Mouse (Mus musculus): ENCODE results near the gene Phb2. TPM values are rescaled to one million over a fixed set of nuclear protein-coding genes. Genes with fewer than 3 reads are reported as not detected.

Phb2 gene
- polyA plus RNA-seq, 1 experiment from 2014 or later: 353 TPM

DNA sequence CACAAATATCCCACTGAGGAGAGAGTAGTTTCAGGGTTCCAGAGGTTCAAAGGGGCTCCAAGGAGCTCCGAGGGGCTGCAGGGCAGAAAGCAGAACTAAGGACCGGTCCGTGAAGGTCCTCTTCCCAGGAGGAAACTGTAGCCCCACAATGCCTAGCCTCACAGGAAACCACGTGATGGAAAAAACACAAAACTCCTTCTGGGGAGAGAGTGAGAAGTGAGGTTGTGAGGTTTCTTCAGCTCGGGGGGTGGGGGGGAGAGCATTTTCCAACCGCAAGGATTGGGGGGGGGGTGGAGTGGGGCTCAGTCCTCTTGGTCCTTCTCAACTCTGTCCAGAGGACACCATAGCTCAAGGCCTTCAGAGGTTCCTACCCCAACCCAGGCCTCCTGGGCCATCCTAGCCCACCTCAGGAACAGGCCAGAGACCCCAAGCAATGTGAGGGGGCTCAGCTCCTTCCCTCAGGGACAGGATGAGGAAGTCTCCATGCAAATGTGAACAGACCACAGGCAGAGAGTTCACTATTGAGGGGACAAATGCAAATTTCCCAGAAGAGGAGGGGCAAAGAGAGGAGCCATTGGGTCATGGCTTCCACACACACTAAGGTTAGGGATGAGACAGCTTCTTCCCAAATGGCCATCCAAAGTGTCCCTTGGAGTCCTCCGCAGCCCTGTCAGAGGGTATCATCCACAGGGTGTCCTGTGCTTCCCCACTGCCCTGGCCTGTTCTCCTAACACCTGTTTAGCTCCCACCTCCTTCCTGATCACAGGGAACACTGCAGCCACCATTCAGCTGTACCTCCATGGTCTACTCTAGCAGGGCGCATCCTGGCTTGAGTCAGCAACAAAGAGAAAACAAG, 17.9 kb downstream of the Phb2 start:
- WGBS: 87% methylated on average over 8 of the region's 8 CpGs

DNA sequence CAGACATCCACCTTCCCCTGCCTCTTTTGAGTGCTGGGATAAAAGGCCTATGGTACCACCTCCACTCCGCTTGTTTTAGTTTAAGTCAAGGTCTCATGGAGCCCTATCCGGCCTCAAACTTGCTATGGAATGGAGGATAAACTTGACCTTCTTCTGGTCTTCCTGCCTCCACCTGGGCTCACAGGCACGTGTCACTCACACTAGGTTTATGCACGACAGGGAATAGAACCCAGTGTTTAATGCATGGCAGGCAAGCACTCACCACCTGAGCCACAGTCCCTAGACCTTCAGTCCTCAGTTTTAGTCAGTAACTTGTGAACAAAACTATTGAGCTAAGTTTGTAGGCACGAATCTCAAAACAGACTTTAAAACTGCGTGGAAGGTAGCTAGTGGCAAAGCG, 18.9 kb downstream of the Phb2 start:
- no peak for ATAC-seq (ENCODE audit: low FRiP score)
- no peaks in the 10 kb centered on the region for H3K36me3 ChIP-seq (ENCODE audit: control insufficient read depth, insufficient read depth, low read length)
- no peaks in the 10 kb centered on the region for H3K9me3 ChIP-seq (ENCODE audit: control insufficient read depth, low read length)
- no peak overlapping the region for H3K4me2 ChIP-seq
- WGBS: 86% methylated on average over 7 of the region's 7 CpGs
- no peak overlapping the region for H3K27ac ChIP-seq (ENCODE audit: low read depth, low read length)
- no peaks in the 10 kb centered on the region for H3K27me3 ChIP-seq (ENCODE audit: control insufficient read depth, insufficient read depth, low read length)
- H3K4me1 ChIP-seq (ENCODE audit: control insufficient read depth, insufficient read depth, low read length): no peaks in the 10 kb centered on the region
- H3K4me3 ChIP-seq (ENCODE audit: low read depth, low read length): no peak overlapping the region
- no peak overlapping the region for H3K9ac ChIP-seq (ENCODE audit: low read length)
- DNase-seq (ENCODE audit: low spot score, missing footprints): no peak

More for the DNA sequence above, 17.9 kb downstream of the Phb2 start:
- DNase-seq (ENCODE audit: low spot score, missing footprints) (no peak), ATAC-seq (ENCODE audit: low FRiP score) (no peak)
- H3K4me1 ChIP-seq (ENCODE audit: control insufficient read depth, insufficient read depth, low read length): no peaks in the 10 kb centered on the region
- H3K36me3 ChIP-seq (ENCODE audit: control insufficient read depth, insufficient read depth, low read length): no peaks in the 10 kb centered on the region
- no peak overlapping the region for H3K9ac ChIP-seq (ENCODE audit: low read length)
- no peaks in the 10 kb centered on the region for H3K27me3 ChIP-seq (ENCODE audit: control insufficient read depth, insufficient read depth, low read length)
- no peaks in the 10 kb centered on the region for H3K9me3 ChIP-seq (ENCODE audit: control insufficient read depth, low read length)
- H3K27ac ChIP-seq (ENCODE audit: low read depth, low read length): no peak overlapping the region
- H3K4me2 ChIP-seq: no peak overlapping the region
- no peak overlapping the region for H3K4me3 ChIP-seq (ENCODE audit: low read depth, low read length)

DNA sequence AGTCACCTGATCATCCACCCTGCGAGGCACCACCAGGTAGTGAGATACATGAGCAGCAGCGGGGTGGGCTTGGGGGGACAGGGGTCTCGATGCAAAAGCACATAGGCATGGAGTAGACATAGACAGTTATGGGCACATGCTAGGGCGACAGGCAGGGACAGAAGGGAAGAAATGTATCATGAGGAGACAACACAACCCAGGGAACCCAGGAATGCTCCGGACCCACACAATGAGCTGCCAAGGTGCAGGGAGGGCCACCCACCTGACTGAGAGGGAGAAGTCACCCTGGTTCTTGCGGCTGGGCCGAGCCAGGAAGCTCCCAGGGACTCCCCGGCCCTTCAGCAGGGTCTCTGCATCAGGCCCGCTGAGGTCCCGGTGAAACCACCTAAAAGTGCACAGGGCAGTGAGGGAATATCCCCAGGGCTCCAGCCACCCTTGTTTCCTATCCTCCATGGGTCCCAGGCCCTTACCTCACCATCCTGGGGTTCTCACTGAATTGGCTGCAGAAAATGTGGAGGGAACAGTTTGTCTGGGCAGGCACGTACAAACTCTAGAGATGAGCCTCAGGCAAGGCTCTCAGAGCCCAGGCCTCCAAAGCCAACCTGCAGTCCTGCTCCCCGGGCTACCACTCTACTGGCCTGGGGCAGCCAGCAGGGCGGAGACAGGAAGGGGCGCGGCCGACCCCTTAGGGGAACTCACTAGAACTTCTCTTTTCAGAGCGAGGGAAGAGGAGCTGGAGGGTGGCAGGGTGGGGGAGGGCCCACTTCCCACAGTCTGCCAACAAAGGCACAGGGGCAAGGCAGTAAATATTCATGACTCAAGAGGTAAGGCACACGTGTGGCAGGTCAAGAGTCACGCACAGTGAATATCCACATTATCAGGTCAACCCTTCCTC, 20.6 kb downstream of the Phb2 start:
- WGBS: 56% methylated on average over 19 of the region's 19 CpGs
- DNase-seq (ENCODE audit: low spot score, missing footprints) (no peak), ATAC-seq (ENCODE audit: low FRiP score) (no peak; the same call in 1 of the 2 replicates)
- no peak overlapping the region for H3K9ac ChIP-seq (ENCODE audit: low read length)
- H3K27me3 ChIP-seq (ENCODE audit: control insufficient read depth, insufficient read depth, low read length): no peaks in the 10 kb centered on the region
- no peak overlapping the region for H3K27ac ChIP-seq (ENCODE audit: low read depth, low read length)
- no peak overlapping the region for H3K4me3 ChIP-seq (ENCODE audit: low read depth, low read length)
- H3K4me1 ChIP-seq (ENCODE audit: control insufficient read depth, insufficient read depth, low read length): no peaks in the 10 kb centered on the region
- no peak overlapping the region for H3K4me2 ChIP-seq
- no peaks in the 10 kb centered on the region for H3K36me3 ChIP-seq (ENCODE audit: control insufficient read depth, insufficient read depth, low read length)
- no peaks in the 10 kb centered on the region for H3K9me3 ChIP-seq (ENCODE audit: control insufficient read depth, low read length)

DNA sequence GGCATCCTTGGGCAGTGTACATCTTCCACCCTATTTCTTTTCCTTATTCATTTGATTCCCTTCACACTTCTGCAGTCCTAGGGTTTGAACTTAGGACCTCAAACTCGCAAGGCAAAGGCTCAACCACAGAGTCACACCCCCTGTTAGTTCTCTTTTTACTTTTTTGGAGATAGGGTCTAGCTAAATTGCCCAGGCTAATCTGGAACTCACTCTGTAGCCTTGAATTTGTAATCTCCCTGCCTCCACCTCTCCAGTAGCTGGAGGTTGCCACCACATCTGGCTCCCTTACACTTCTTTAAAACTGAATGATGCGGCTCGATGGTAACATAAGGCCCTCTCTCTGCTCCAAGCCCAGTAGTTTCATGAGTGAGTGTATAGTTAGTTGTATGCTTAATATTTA, 22.3 kb downstream of the Phb2 start:
- Histone ChIP-seq H3K4me1 (ENCODE audit: control insufficient read depth, insufficient read depth, low read length) (peaks cover 6% of the 10 kb centered on the region), H3K27me3 (ENCODE audit: control insufficient read depth, insufficient read depth, low read length) (no peaks in the 10 kb centered on the region), H3K9me3 (ENCODE audit: control insufficient read depth, low read length) (no peaks in the 10 kb centered on the region), H3K4me3 (ENCODE audit: low read depth, low read length) (no peak overlapping the region), H3K36me3 (ENCODE audit: control insufficient read depth, insufficient read depth, low read length) (no peaks in the 10 kb centered on the region), H3K4me2 (no peak overlapping the region), H3K9ac (ENCODE audit: low read length) (no peak overlapping the region), H3K27ac (ENCODE audit: low read depth, low read length) (no peak overlapping the region)
- no peak for ATAC-seq (ENCODE audit: low FRiP score)
- no peak for DNase-seq (ENCODE audit: low spot score, missing footprints)
- WGBS: 88% methylated on average over 3 of the region's 3 CpGs

GRCm38 (mm10) chr6:124737040-124737439, 24.9 kb downstream of the Phb2 start:
- WGBS: 93% methylated on average over 11 of the region's 11 CpGs
- DNase-seq (ENCODE audit: low spot score, missing footprints): no peak
- Histone ChIP-seq H3K4me1 (ENCODE audit: control insufficient read depth, insufficient read depth, low read length) (peaks cover 17% of the 10 kb centered on the region), H3K9me3 (ENCODE audit: control insufficient read depth, low read length) (no peaks in the 10 kb centered on the region), H3K4me2 (no peak overlapping the region), H3K36me3 (ENCODE audit: control insufficient read depth, insufficient read depth, low read length) (no peaks in the 10 kb centered on the region), H3K27ac (ENCODE audit: low read depth, low read length) (no peak overlapping the region), H3K4me3 (ENCODE audit: low read depth, low read length) (no peak overlapping the region), H3K9ac (ENCODE audit: low read length) (no peak overlapping the region), H3K27me3 (ENCODE audit: control insufficient read depth, insufficient read depth, low read length) (no peaks in the 10 kb centered on the region)
- ATAC-seq (ENCODE audit: low FRiP score): no peak

- 29% methylated on average over 15 of the region's 15 CpGs for WGBS
- Histone ChIP-seq H3K36me3 (ENCODE audit: control insufficient read depth, insufficient read depth, low read length) (0 out of 2 replicates have a peak, but pooled peaks cover 4% of the 10 kb centered on the region), H3K4me1 (ENCODE audit: control insufficient read depth, insufficient read depth, low read length) (peaks cover 19% of the 10 kb centered on the region), H3K27me3 (ENCODE audit: control insufficient read depth, insufficient read depth, low read length) (no peaks in the 10 kb centered on the region), H3K27ac (ENCODE audit: low read depth, low read length) (no peak within 1 kb of the TSS), H3K4me2 (no peak within 1 kb of the TSS), H3K4me3 (ENCODE audit: low read depth, low read length) (no peak within 1 kb of the TSS), H3K9me3 (ENCODE audit: control insufficient read depth, low read length) (no peaks in the 10 kb centered on the region), H3K9ac (ENCODE audit: low read length) (peak within 1 kb of the TSS; percentile 2; the same call in 1 of the 2 replicates)
- DNase-seq (ENCODE audit: low spot score, missing footprints) (peak; percentile 80), ATAC-seq (ENCODE audit: low FRiP score) (no peak)
Measured at GRCm38 (mm10) chr6:124738511-124739023, 26.4 kb downstream of the Phb2 start, which contains the start of gene Ptpn6. Gene Ptpn6, minus strand, starts transcription at chr6:124738714.

GRCm38 (mm10) chr6:124739231-124739796, 27.2 kb downstream of the Phb2 start:
- no peaks in the 10 kb centered on the region for H3K27me3 ChIP-seq (ENCODE audit: control insufficient read depth, insufficient read depth, low read length)
- peaks cover 19% of the 10 kb centered on the region for H3K4me1 ChIP-seq (ENCODE audit: control insufficient read depth, insufficient read depth, low read length)
- H3K36me3 ChIP-seq (ENCODE audit: control insufficient read depth, insufficient read depth, low read length): peaks cover 4% of the 10 kb centered on the region; the same call in 1 of the 2 replicates
- H3K27ac ChIP-seq (ENCODE audit: low read depth, low read length): no peak overlapping the region
- WGBS: 81% methylated on average over 10 of the region's 10 CpGs
- ATAC-seq (ENCODE audit: low FRiP score) (no peak), DNase-seq (ENCODE audit: low spot score, missing footprints) (no peak)
- no peaks in the 10 kb centered on the region for H3K9me3 ChIP-seq (ENCODE audit: control insufficient read depth, low read length)
- no peak overlapping the region for H3K4me3 ChIP-seq (ENCODE audit: low read depth, low read length)
- no peak overlapping the region for H3K4me2 ChIP-seq
- peak overlapping the region; percentile 2; the same call in 1 of the 2 replicates for H3K9ac ChIP-seq (ENCODE audit: low read length)

GRCm38 (mm10) chr6:124740211-124740887, 28.2 kb downstream of the Phb2 start:
- WGBS: under 1% methylated on average over 29 of the region's 29 CpGs
- no peaks in the 10 kb centered on the region for H3K9me3 ChIP-seq (ENCODE audit: control insufficient read depth, low read length)
- no peaks in the 10 kb centered on the region for H3K27me3 ChIP-seq (ENCODE audit: control insufficient read depth, insufficient read depth, low read length)
- peak overlapping the region; percentile 96 for H3K9ac ChIP-seq (ENCODE audit: low read length)
- H3K27ac ChIP-seq (ENCODE audit: low read depth, low read length): peak overlapping the region; percentile 99
- ATAC-seq (ENCODE audit: low FRiP score): peak; percentile 10
- H3K4me1 ChIP-seq (ENCODE audit: control insufficient read depth, insufficient read depth, low read length): peaks cover 22% of the 10 kb centered on the region
- H3K4me2 ChIP-seq: peak overlapping the region; percentile 82
- H3K36me3 ChIP-seq (ENCODE audit: control insufficient read depth, insufficient read depth, low read length): peaks cover 8% of the 10 kb centered on the region; the same call in 1 of the 2 replicates
- H3K4me3 ChIP-seq (ENCODE audit: low read depth, low read length): peak overlapping the region; percentile 56
- DNase-seq (ENCODE audit: low spot score, missing footprints): peak; percentile 97

Measured in midbrain, embryonic 11.5 days (tissue).